Mouse (Mus musculus) myocyte (in vitro differentiated cells): ENCODE results near the gene 4930523C07Rik. TPM values are rescaled to one million over a fixed set of nuclear protein-coding genes. Genes with fewer than 3 reads are reported as not detected.
A peak's percentile ranks its signal among the peaks of the same experiment; 100 is the strongest.

ENCODE experiments used
- H3K27me3 ChIP-seq: one replicate; pipeline ENCODE4 v1.6.1; 2011; ENCODE audit not compliant: control insufficient read depth, insufficient read depth, insufficient read length
- H3K36me3 ChIP-seq: one replicate; pipeline ENCODE4 v1.6.1; 2011; ENCODE audit not compliant: control insufficient read depth, insufficient read depth
- H3K4me2 ChIP-seq: one replicate; pipeline ENCODE4 v1.6.1; 2011; ENCODE audit warnings: low read depth, control low read depth
- H3K4me3 ChIP-seq: one replicate; pipeline ENCODE4 v1.5.1; 2011; ENCODE audit warnings: mild to moderate bottlenecking, control low read depth, moderate library complexity
- H3K79me2 ChIP-seq: one replicate; pipeline ENCODE4 v1.6.1; 2011; ENCODE audit not compliant: control insufficient read depth, insufficient read depth
- H3ac ChIP-seq: one replicate; pipeline ENCODE4 v1.6.1; 2011; ENCODE audit not compliant: control insufficient read depth, insufficient read length
- CEBPB ChIP-seq: IDR thresholded peaks from 2 replicates; pipeline ENCODE4 v1.6.1; 2011; ENCODE audit warnings: mild to moderate bottlenecking, moderate library complexity; ENCODE audit not compliant: poor library complexity, insufficient read depth, severe bottlenecking
- E2F4 ChIP-seq: IDR thresholded peaks from one replicate; pipeline ENCODE4 v1.6.1; 2011; ENCODE audit warnings: mild to moderate bottlenecking, control low read depth, moderate library complexity; ENCODE audit not compliant: insufficient read depth
- MAX ChIP-seq: IDR thresholded peaks from one replicate; pipeline ENCODE4 v1.6.1; 2011; ENCODE audit warnings: low read depth, mild to moderate bottlenecking, control low read depth
- MYOD1 ChIP-seq, 3 experiments: IDR thresholded peaks; one replicate each; pipeline ENCODE4 v1.6.1; 2011; ENCODE audit warnings: control low read depth in 2 of 3, low read depth in 2 of 3, mild to moderate bottlenecking in 2 of 3, moderate library complexity in 1 of 3; ENCODE audit not compliant: insufficient read length in 2 of 3, control insufficient read depth in 1 of 3
- MYOG ChIP-seq, 3 experiments: IDR thresholded peaks; one replicate each; pipeline ENCODE4 v1.6.1; 2011; ENCODE audit warnings: control low read depth in 2 of 3, low read depth in 2 of 3, mild to moderate bottlenecking in 2 of 3; ENCODE audit not compliant: insufficient read length in 2 of 3, control insufficient read depth in 1 of 3, insufficient read depth in 1 of 3
- POLR2A ChIP-seq: IDR thresholded peaks from one replicate; pipeline ENCODE4 v1.6.1; 2011; ENCODE audit warnings: low read depth, mild to moderate bottlenecking, control low read depth, moderate library complexity; ENCODE audit not compliant: insufficient read length
- POLR2AphosphoS2 ChIP-seq: IDR thresholded peaks from one replicate; pipeline ENCODE4 v1.6.1; 2011; ENCODE audit warnings: low read depth, control low read depth; ENCODE audit not compliant: insufficient read length
- REST ChIP-seq: IDR thresholded peaks from one replicate; pipeline ENCODE4 v1.6.1; 2011; ENCODE audit warnings: mild to moderate bottlenecking, control low read depth, moderate library complexity; ENCODE audit not compliant: insufficient read depth, insufficient read length
- SRF ChIP-seq: IDR thresholded peaks from one replicate; pipeline ENCODE4 v1.6.1; 2011; ENCODE audit warnings: low read depth; ENCODE audit not compliant: control insufficient read depth, insufficient read length
- TCF12 ChIP-seq: IDR thresholded peaks from one replicate; pipeline ENCODE4 v1.6.1; 2011; ENCODE audit warnings: mild to moderate bottlenecking, control low read depth; ENCODE audit not compliant: poor library complexity, insufficient read depth, severe bottlenecking
- TCF3 ChIP-seq: IDR thresholded peaks from one replicate; pipeline ENCODE4 v1.6.1; 2011; ENCODE audit warnings: low read depth, control low read depth; ENCODE audit not compliant: insufficient read length
- USF1 ChIP-seq: IDR thresholded peaks from one replicate; pipeline ENCODE4 v1.6.1; 2011; ENCODE audit warnings: low read depth, mild to moderate bottlenecking, control low read depth, moderate library complexity
- polyA plus RNA-seq: library from polyadenylated mRNA; unstranded; fragments of >200 nt; fragmentation: generic; extraction: Trizol; gene quantifications from one replicate; pipeline ENCODE4 v1.2.1, GENCODE M21; 2012; ENCODE audit warnings: missing spikeins

Gene 4930523C07Rik
- polyA plus RNA-seq, 1 experiment: 2.8 TPM

- no peaks in the 10 kb centered on the region for H3K79me2 ChIP-seq
- H3K4me2 ChIP-seq: peak overlapping the region; percentile 71
- no peak overlapping the region for H3ac ChIP-seq
- no peaks in the 10 kb centered on the region for H3K27me3 ChIP-seq
- no peak for TF ChIP-seq TCF3
- TF ChIP-seq E2F4: no peak
- TF ChIP-seq MAX: no peak
- TF ChIP-seq SRF: no peak
- no peak for TF ChIP-seq POLR2A
- no peak for TF ChIP-seq POLR2AphosphoS2
- no peak for TF ChIP-seq REST
- TF ChIP-seq TCF12: no peak
- no peak for TF ChIP-seq CEBPB
- no peak for TF ChIP-seq USF1
- TF ChIP-seq MYOD1 (IDR thresholded peaks at IDR 0.05; ENCODE audit: control insufficient read depth in 1 of 3, insufficient read length in 2 of 3, low read depth in 2 of 3): no peak
- no peak for TF ChIP-seq MYOG (IDR thresholded peaks at IDR 0.05; ENCODE audit: control insufficient read depth in 1 of 3, insufficient read depth in 1 of 3, insufficient read length in 2 of 3, low read depth in 2 of 3)
- H3K36me3 ChIP-seq: no peaks in the 10 kb centered on the region
- H3K4me3 ChIP-seq: peak overlapping the region; percentile 27
Observed at GRCm38 (mm10) chr1:160045056-160045715, 1.0 kb downstream of the 4930523C07Rik start.

GRCm38 (mm10) chr1:160045971-160046370 is 1.8 kb downstream of the 4930523C07Rik start:
- H3K4me2 ChIP-seq: no peak overlapping the region
- no peaks in the 10 kb centered on the region for H3K79me2 ChIP-seq
- TF ChIP-seq E2F4 (no peak), POLR2A (no peak), TCF12 (no peak), POLR2AphosphoS2 (no peak), USF1 (no peak), TCF3 (no peak), REST (no peak), CEBPB (no peak), MAX (no peak), SRF (no peak), MYOG (IDR thresholded peaks at IDR 0.05; ENCODE audit: control insufficient read depth in 1 of 3, insufficient read depth in 1 of 3, insufficient read length in 2 of 3, low read depth in 2 of 3) (no peak), MYOD1 (IDR thresholded peaks at IDR 0.05; ENCODE audit: control insufficient read depth in 1 of 3, insufficient read length in 2 of 3, low read depth in 2 of 3) (no peak)

GRCm38 (mm10) chr1:160046786-160047185 is 2.6 kb downstream of the 4930523C07Rik start:
- Histone ChIP-seq H3K36me3 (no peaks in the 10 kb centered on the region), H3K27me3 (no peaks in the 10 kb centered on the region), H3K79me2 (no peaks in the 10 kb centered on the region), H3K4me3 (no peak overlapping the region), H3ac (no peak overlapping the region), H3K4me2 (no peak overlapping the region)
- TF ChIP-seq TCF3: no peak
- TF ChIP-seq CEBPB: no peak
- no peak for TF ChIP-seq REST
- no peak for TF ChIP-seq USF1
- TF ChIP-seq E2F4: no peak
- no peak for TF ChIP-seq POLR2A
- no peak for TF ChIP-seq MYOD1 (IDR thresholded peaks at IDR 0.05; ENCODE audit: control insufficient read depth in 1 of 3, insufficient read length in 2 of 3, low read depth in 2 of 3)
- no peak for TF ChIP-seq TCF12
- TF ChIP-seq MYOG (IDR thresholded peaks at IDR 0.05; ENCODE audit: control insufficient read depth in 1 of 3, insufficient read depth in 1 of 3, insufficient read length in 2 of 3, low read depth in 2 of 3): no peak
- TF ChIP-seq POLR2AphosphoS2: no peak
- TF ChIP-seq SRF: no peak
- no peak for TF ChIP-seq MAX

More at GRCm38 (mm10) chr1:160045971-160046370, 1.8 kb downstream of the 4930523C07Rik start:
- no peaks in the 10 kb centered on the region for H3K36me3 ChIP-seq
- H3ac ChIP-seq: no peak overlapping the region
- H3K27me3 ChIP-seq: no peaks in the 10 kb centered on the region
- H3K4me3 ChIP-seq: no peak overlapping the region

GRCm38 (mm10) chr1:160047481-160047931 is 3.3 kb downstream of the 4930523C07Rik start:
- Histone ChIP-seq H3ac (no peak overlapping the region), H3K4me2 (no peak overlapping the region), H3K27me3 (no peaks in the 10 kb centered on the region), H3K4me3 (no peak overlapping the region), H3K79me2 (no peaks in the 10 kb centered on the region), H3K36me3 (no peaks in the 10 kb centered on the region)
- TF ChIP-seq POLR2A (no peak), USF1 (no peak), REST (no peak), POLR2AphosphoS2 (no peak), TCF3 (no peak), TCF12 (no peak), E2F4 (no peak), SRF (no peak), MYOD1 (IDR thresholded peaks at IDR 0.05; ENCODE audit: control insufficient read depth in 1 of 3, insufficient read length in 2 of 3, low read depth in 2 of 3) (no peak), MAX (no peak), CEBPB (no peak), MYOG (IDR thresholded peaks at IDR 0.05; ENCODE audit: control insufficient read depth in 1 of 3, insufficient read depth in 1 of 3, insufficient read length in 2 of 3, low read depth in 2 of 3) (no peak)
